Mouse (Mus musculus) E14TG2a.4 (cell line): ENCODE data around the gene Marveld2.

Experiments used
- H3K27me3 ChIP-seq: 2 replicates; pipeline ENCODE4 v1.6.1; 2014; ENCODE audit warnings: low read length, control low read depth; ENCODE audit not compliant: insufficient read depth
- H3K36me3 ChIP-seq: 2 replicates; pipeline ENCODE4 v1.6.1; 2014; ENCODE audit warnings: low read length, control low read depth; ENCODE audit not compliant: insufficient read depth
- H3K4me1 ChIP-seq: replicated peaks from 2 replicates; pipeline ENCODE4 v1.6.1; 2014; ENCODE audit warnings: low read depth, low read length, control low read depth
- H3K4me3 ChIP-seq: replicated peaks from 2 replicates; pipeline ENCODE4 v1.5.1; 2014; ENCODE audit warnings: mild to moderate bottlenecking, low read length
- H3K9me3 ChIP-seq: 2 replicates; pipeline ENCODE4 v1.6.1; 2014; ENCODE audit warnings: low read length, control low read depth
- CTCF ChIP-seq: conservative IDR thresholded peaks from 2 replicates; pipeline ENCODE4 v1.5.1; 2014; ENCODE audit warnings: low read length
- NANOG ChIP-seq: IDR thresholded peaks from 2 replicates; pipeline ENCODE4 v1.6.1; 2014; ENCODE audit warnings: borderline replicate concordance, low read length, mixed read lengths
- POU5F1 ChIP-seq: IDR thresholded peaks from 2 replicates; pipeline ENCODE4 v1.6.1; 2014; ENCODE audit warnings: low read length, borderline replicate concordance

The Marveld2 gene

GRCm38 (mm10) chr13:100634106-100634691 lies 17.4 kb upstream of the Marveld2 start:
- Histone ChIP-seq H3K36me3 (peaks cover 84% of the 10 kb centered on the region), H3K27me3 (no peaks in the 10 kb centered on the region), H3K9me3 (no peaks in the 10 kb centered on the region), H3K4me3 (no peak overlapping the region), H3K4me1 (no peaks in the 10 kb centered on the region)
- TF ChIP-seq POU5F1, result no peak
- no peak for TF ChIP-seq CTCF
- no peak for TF ChIP-seq NANOG

- H3K4me3 ChIP-seq, result no peak overlapping the region
- no peaks in the 10 kb centered on the region for H3K27me3 ChIP-seq
- H3K36me3 ChIP-seq, result peaks cover 75% of the 10 kb centered on the region
- H3K9me3 ChIP-seq, result no peaks in the 10 kb centered on the region
- TF ChIP-seq POU5F1 (no peak), CTCF (no peak), NANOG (no peak)
- peaks cover 5% of the 10 kb centered on the region; the same call in 1 of the 2 replicates for H3K4me1 ChIP-seq
These were observed 5.5 kb upstream of the Marveld2 start for GRCm38 (mm10) chr13:100622241-100622640.

- Histone ChIP-seq H3K9me3 (no peaks in the 10 kb centered on the region), H3K27me3 (peaks cover 22% of the 10 kb centered on the region), H3K4me3 (no peak overlapping the region), H3K4me1 (peaks cover 19% of the 10 kb centered on the region), H3K36me3 (peaks cover 38% of the 10 kb centered on the region)
- TF ChIP-seq POU5F1 (no peak), CTCF (no peak), NANOG (no peak)
These were observed 812 bp upstream of the Marveld2 start for GRCm38 (mm10) chr13:100617583-100617982.

GRCm38 (mm10) chr13:100612903-100613302 lies 3.9 kb downstream of the Marveld2 start:
- H3K9me3 ChIP-seq, result no peaks in the 10 kb centered on the region
- H3K4me1 ChIP-seq, result peaks cover 32% of the 10 kb centered on the region
- no peak for TF ChIP-seq NANOG
- no peak for TF ChIP-seq POU5F1
- TF ChIP-seq CTCF, result peak; percentile 76
- H3K36me3 ChIP-seq, result 0 out of 2 replicates have a peak, but pooled peaks cover 5% of the 10 kb centered on the region
- H3K27me3 ChIP-seq, result peaks cover 34% of the 10 kb centered on the region
- H3K4me3 ChIP-seq, result no peak overlapping the region

- peaks cover 34% of the 10 kb centered on the region for H3K27me3 ChIP-seq
- no peaks in the 10 kb centered on the region for H3K9me3 ChIP-seq
- peak overlapping the region; percentile 56; the same call in 1 of the 2 replicates for H3K4me3 ChIP-seq
- peaks cover 27% of the 10 kb centered on the region for H3K4me1 ChIP-seq
- H3K36me3 ChIP-seq, result no peaks in the 10 kb centered on the region
- TF ChIP-seq NANOG, result no peak
- TF ChIP-seq POU5F1, result no peak
- TF ChIP-seq CTCF, result no peak
These were observed 4.5 kb downstream of the Marveld2 start for GRCm38 (mm10) chr13:100612251-100612650.

- TF ChIP-seq NANOG (no peak), CTCF (no peak), POU5F1 (no peak)
- peaks cover 34% of the 10 kb centered on the region for H3K27me3 ChIP-seq
These were observed 5.5 kb downstream of the Marveld2 start for GRCm38 (mm10) chr13:100611266-100611665.

GRCm38 (mm10) chr13:100607756-100608155 lies 9.0 kb downstream of the Marveld2 start:
- H3K36me3 ChIP-seq, result no peaks in the 10 kb centered on the region
- TF ChIP-seq CTCF, result peak; percentile 92
- no peak for TF ChIP-seq NANOG
- no peak for TF ChIP-seq POU5F1

More at GRCm38 (mm10) chr13:100611266-100611665, 5.5 kb downstream of the Marveld2 start:
- no peaks in the 10 kb centered on the region for H3K9me3 ChIP-seq
- no peak overlapping the region for H3K4me3 ChIP-seq
- H3K4me1 ChIP-seq, result peaks cover 25% of the 10 kb centered on the region
- no peaks in the 10 kb centered on the region for H3K36me3 ChIP-seq

GRCm38 (mm10) chr13:100605845-100606244 lies 10.9 kb downstream of the Marveld2 start:
- no peak for TF ChIP-seq NANOG
- TF ChIP-seq CTCF, result no peak
- no peak for TF ChIP-seq POU5F1
- H3K4me3 ChIP-seq, result no peak overlapping the region
- H3K36me3 ChIP-seq, result no peaks in the 10 kb centered on the region
- 0 out of 2 replicates have a peak, but pooled peaks cover 3% of the 10 kb centered on the region for H3K27me3 ChIP-seq
- H3K4me1 ChIP-seq, result peaks cover 17% of the 10 kb centered on the region
- no peaks in the 10 kb centered on the region for H3K9me3 ChIP-seq

More at GRCm38 (mm10) chr13:100607756-100608155, 9.0 kb downstream of the Marveld2 start:
- Histone ChIP-seq H3K4me1 (peaks cover 19% of the 10 kb centered on the region), H3K9me3 (no peaks in the 10 kb centered on the region), H3K4me3 (no peak overlapping the region), H3K27me3 (peaks cover 14% of the 10 kb centered on the region)

GRCm38 (mm10) chr13:100603738-100604095 lies 13.1 kb downstream of the Marveld2 start:
- H3K27me3 ChIP-seq, result 0 out of 2 replicates have a peak, but pooled peaks cover 3% of the 10 kb centered on the region
- TF ChIP-seq POU5F1 (no peak), NANOG (no peak), CTCF (no peak)
- H3K4me1 ChIP-seq, result peaks cover 25% of the 10 kb centered on the region
- H3K4me3 ChIP-seq, result no peak overlapping the region
- no peaks in the 10 kb centered on the region for H3K9me3 ChIP-seq
- H3K36me3 ChIP-seq, result no peaks in the 10 kb centered on the region
